Mouse (Mus musculus) adipocyte (in vitro differentiated cells): Measurements from ENCODE around the gene Rnf8.
"Not testable (repeated sequence)": the region's sequence is repeated elsewhere in the genome, so short reads cannot be mapped to it uniquely, and the experiment has no call there.

Experiments used
- DNase-seq: peaks from one replicate; pipeline ENCODE4 v3.0.0-alpha.2; 2016; ENCODE audit warnings: low spot score

Gene Rnf8

GRCm38 (mm10) chr17:29614115-29615023, at the start of gene Rnf8, which contains the start of gene Gm28043:
Gene Rnf8 (plus strand): TSS chr17:29614790.
Gene Gm28043 (plus strand): TSS chr17:29614876.
- DNase-seq, result peak; percentile 96

- DNase-seq, result no peak
Measured at GRCm38 (mm10) chr17:29565521-29565920, 49.1 kb upstream of the Rnf8 start.

GRCm38 (mm10) chr17:29568435-29568834, 46.2 kb upstream of the Rnf8 start:
- no peak for DNase-seq

GRCm38 (mm10) chr17:29569831-29570230, 44.8 kb upstream of the Rnf8 start:
- no peak for DNase-seq

GRCm38 (mm10) chr17:29579579-29580126, 34.9 kb upstream of the Rnf8 start:
- DNase-seq, result no peak

- DNase-seq, result no peak
Measured at GRCm38 (mm10) chr17:29583569-29583968, 31.0 kb upstream of the Rnf8 start.

- DNase-seq, result no peak
Measured at GRCm38 (mm10) chr17:29584306-29584705, 30.3 kb upstream of the Rnf8 start.

- no peak for DNase-seq
Measured at GRCm38 (mm10) chr17:29584737-29585136, 29.9 kb upstream of the Rnf8 start.

GRCm38 (mm10) chr17:29585446-29585845, 29.1 kb upstream of the Rnf8 start:
- DNase-seq, result no peak

- DNase-seq, result no peak
Measured at GRCm38 (mm10) chr17:29586921-29587320, 27.7 kb upstream of the Rnf8 start.

- DNase-seq, result no peak
Measured at GRCm38 (mm10) chr17:29589221-29589898, 25.2 kb upstream of the Rnf8 start.

- DNase-seq, result no peak
Measured at GRCm38 (mm10) chr17:29595891-29596770, 18.5 kb upstream of the Rnf8 start.

GRCm38 (mm10) chr17:29596771-29597132, 17.8 kb upstream of the Rnf8 start:
- no peak for DNase-seq

GRCm38 (mm10) chr17:29599051-29599450, 15.5 kb upstream of the Rnf8 start:
- no peak for DNase-seq

- no peak for DNase-seq
Measured at GRCm38 (mm10) chr17:29599537-29599936, 15.1 kb upstream of the Rnf8 start.

- peak; percentile 50 for DNase-seq
Measured at GRCm38 (mm10) chr17:29601391-29601790, 13.2 kb upstream of the Rnf8 start.

GRCm38 (mm10) chr17:29603283-29603682, 11.3 kb upstream of the Rnf8 start:
- DNase-seq, result peak; percentile 87

- not testable (repeated sequence) for DNase-seq
Measured at GRCm38 (mm10) chr17:29613453-29613852, 1.1 kb upstream of the Rnf8 start.

- DNase-seq, result peak; percentile 36
Measured at GRCm38 (mm10) chr17:29615024-29615551, 498 bp downstream of the Rnf8 start.

- peak; percentile 77 for DNase-seq
Measured at GRCm38 (mm10) chr17:29615616-29616015, 1.0 kb downstream of the Rnf8 start.

GRCm38 (mm10) chr17:29619231-29619630, 4.6 kb downstream of the Rnf8 start:
- DNase-seq, result no peak

GRCm38 (mm10) chr17:29623488-29623887, 8.9 kb downstream of the Rnf8 start:
- DNase-seq, result no peak
